Mouse (Mus musculus): Measurements from ENCODE around the gene Commd1. TPM values are rescaled to one million over a fixed set of nuclear protein-coding genes. Genes with fewer than 3 reads are reported as not detected.

The Commd1 gene
- polyA plus RNA-seq, 1 experiment from 2014 or later: 282 TPM

DNA sequence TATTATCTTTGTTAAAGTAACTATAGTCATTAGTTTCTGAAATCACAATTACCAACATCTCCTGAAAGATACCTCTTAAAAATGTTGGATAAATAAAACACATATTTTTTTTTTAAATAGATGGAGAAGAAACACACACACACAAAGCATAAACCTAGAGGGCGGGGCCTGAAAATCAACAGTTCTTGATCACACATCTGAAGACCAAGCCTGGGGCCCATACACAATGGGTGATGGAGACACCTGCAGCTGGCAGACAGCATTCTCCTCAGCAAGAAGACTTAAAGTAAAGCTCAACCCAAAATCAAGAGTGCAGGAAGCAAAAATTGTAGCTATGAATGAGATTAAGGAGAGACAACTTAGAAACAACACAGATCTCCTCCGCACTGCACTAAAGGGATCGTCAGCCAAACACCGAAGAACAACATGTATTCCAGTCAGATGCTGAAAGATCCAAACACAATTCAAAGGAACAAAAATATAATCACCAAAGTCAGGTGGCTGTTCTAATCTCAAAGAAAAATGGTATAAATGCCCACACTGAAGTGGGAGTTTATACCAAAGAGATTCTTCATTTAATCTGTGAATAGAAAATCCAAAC, 44.4 kb downstream of the Commd1 start:
- no peaks in the 10 kb centered on the region for H3K9me3 ChIP-seq (ENCODE audit: control insufficient read depth, low read length)
- no peaks in the 10 kb centered on the region for H3K4me1 ChIP-seq (replicated peaks; ENCODE audit: control insufficient read depth, insufficient read depth, low read length)
- WGBS: 98% methylated on average over 4 of the region's 4 CpGs
- H3K27me3 ChIP-seq (ENCODE audit: control insufficient read depth, insufficient read depth, low read length): no peaks in the 10 kb centered on the region
- ATAC-seq (ENCODE audit: low FRiP score) (no peak), DNase-seq (ENCODE audit: low spot score) (no peak)
- H3K36me3 ChIP-seq (replicated peaks; ENCODE audit: control insufficient read depth, insufficient read depth): no peaks in the 10 kb centered on the region
- H3K4me2 ChIP-seq (replicated peaks): no peak overlapping the region
- no peak overlapping the region for H3K4me3 ChIP-seq (replicated peaks; ENCODE audit: low read length)
- no peak overlapping the region for H3K27ac ChIP-seq
- H3K9ac ChIP-seq: no peak overlapping the region

DNA sequence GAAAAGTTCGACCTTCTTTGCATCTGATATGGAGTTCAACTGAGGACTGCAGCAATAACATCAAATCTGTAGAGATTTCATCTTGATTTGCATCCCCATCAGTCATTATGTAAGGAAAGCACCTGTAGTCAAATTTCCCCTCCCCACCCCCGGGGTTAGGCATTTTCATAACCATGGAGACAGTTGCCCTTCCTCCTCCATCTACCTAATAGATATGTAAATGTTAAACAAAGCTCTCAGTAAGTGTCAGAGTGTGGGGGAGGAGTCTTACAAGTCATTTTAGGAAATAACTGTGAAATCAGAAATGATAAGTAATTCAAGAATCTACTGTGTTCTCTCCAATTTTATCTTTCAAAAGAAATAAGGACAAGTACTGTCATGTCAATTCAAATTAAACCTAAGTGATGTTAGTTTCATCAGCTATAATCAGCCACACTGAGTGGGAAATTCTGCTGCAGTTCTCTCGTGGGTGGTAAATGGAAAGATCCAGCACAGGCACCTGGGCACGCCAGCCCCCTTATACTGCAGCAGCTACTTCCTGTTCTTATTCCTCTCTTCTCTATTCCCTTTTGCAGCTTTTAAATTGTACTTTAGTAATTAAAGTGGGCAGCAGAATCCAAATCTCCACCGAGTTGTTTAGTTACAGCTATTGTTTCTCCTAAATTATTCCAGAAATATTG, 45.6 kb downstream of the Commd1 start:
- DNase-seq (ENCODE audit: low spot score) (no peak), ATAC-seq (ENCODE audit: low FRiP score) (no peak)
- no peaks in the 10 kb centered on the region for H3K27me3 ChIP-seq (ENCODE audit: control insufficient read depth, insufficient read depth, low read length)
- no peak overlapping the region for H3K4me2 ChIP-seq (replicated peaks)
- no peak overlapping the region for H3K27ac ChIP-seq
- no peaks in the 10 kb centered on the region for H3K4me1 ChIP-seq (replicated peaks; ENCODE audit: control insufficient read depth, insufficient read depth, low read length)
- no peaks in the 10 kb centered on the region for H3K9me3 ChIP-seq (ENCODE audit: control insufficient read depth, low read length)
- no peak overlapping the region for H3K9ac ChIP-seq
- no peak overlapping the region for H3K4me3 ChIP-seq (replicated peaks; ENCODE audit: low read length)
- WGBS: 47% methylated on average over 5 of the region's 5 CpGs
- no peaks in the 10 kb centered on the region for H3K36me3 ChIP-seq (replicated peaks; ENCODE audit: control insufficient read depth, insufficient read depth)

DNA sequence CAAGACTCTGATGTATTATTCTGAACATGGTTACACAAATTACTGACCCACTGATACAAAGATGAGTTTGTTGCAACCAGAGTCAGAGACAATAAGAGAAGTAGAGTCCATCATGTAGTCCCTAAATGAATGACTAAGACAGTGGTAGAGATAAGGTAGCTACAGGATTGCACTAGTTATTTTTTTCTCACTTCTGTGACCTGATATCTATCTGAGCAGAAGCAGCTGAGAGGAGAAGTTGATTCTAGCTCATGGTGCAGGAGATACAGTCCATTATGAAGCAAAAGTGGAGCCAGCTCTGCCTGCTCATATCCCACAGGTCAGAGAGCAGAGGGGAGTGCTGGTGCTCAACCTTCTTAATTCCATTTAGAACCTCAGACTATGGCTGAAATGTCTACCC, 50.0 kb downstream of the Commd1 start:
- no peaks in the 10 kb centered on the region for H3K4me1 ChIP-seq (replicated peaks; ENCODE audit: control insufficient read depth, insufficient read depth, low read length)
- no peaks in the 10 kb centered on the region for H3K27me3 ChIP-seq (ENCODE audit: control insufficient read depth, insufficient read depth, low read length)
- no peak overlapping the region for H3K27ac ChIP-seq
- no peak for DNase-seq (ENCODE audit: low spot score)
- H3K4me3 ChIP-seq (replicated peaks; ENCODE audit: low read length): no peak overlapping the region
- H3K9ac ChIP-seq: no peak overlapping the region
- ATAC-seq (ENCODE audit: low FRiP score): no peak
- no peaks in the 10 kb centered on the region for H3K9me3 ChIP-seq (ENCODE audit: control insufficient read depth, low read length)
- no peaks in the 10 kb centered on the region for H3K36me3 ChIP-seq (replicated peaks; ENCODE audit: control insufficient read depth, insufficient read depth)
- H3K4me2 ChIP-seq (replicated peaks): no peak overlapping the region

DNA sequence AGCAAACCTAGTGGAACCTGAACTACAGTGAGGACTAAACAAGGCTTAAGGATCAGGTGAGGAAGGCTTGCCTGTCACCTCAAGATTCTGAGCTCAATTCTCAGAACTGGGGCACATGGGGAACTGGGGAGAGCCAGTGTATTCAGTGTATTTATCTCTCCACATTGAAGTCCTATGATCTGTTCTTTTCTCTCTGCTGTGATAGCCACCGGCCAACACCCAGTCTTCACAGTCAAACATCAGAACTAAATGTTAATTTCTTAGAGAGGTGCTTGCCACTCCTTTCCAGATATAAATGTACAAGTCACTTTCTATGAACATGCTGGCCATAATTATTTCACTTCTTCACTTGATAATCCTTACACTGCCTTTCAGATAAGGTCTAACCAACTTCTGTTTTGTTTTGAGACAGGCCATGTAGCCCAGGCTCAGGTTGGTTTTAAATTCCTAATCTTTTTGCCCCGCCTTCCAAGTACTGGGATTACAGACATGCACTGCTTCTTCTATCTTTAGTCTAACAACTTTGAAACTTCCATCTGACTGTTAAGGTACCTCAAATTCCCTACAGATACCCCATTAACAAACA, 50.8 kb downstream of the Commd1 start:
- Histone ChIP-seq H3K36me3 (replicated peaks; ENCODE audit: control insufficient read depth, insufficient read depth) (no peaks in the 10 kb centered on the region), H3K9me3 (ENCODE audit: control insufficient read depth, low read length) (no peaks in the 10 kb centered on the region), H3K27ac (no peak overlapping the region), H3K4me3 (replicated peaks; ENCODE audit: low read length) (no peak overlapping the region), H3K4me1 (replicated peaks; ENCODE audit: control insufficient read depth, insufficient read depth, low read length) (no peaks in the 10 kb centered on the region), H3K4me2 (replicated peaks) (no peak overlapping the region), H3K9ac (no peak overlapping the region), H3K27me3 (ENCODE audit: control insufficient read depth, insufficient read depth, low read length) (no peaks in the 10 kb centered on the region)
- ATAC-seq (ENCODE audit: low FRiP score): no peak
- DNase-seq (ENCODE audit: low spot score): no peak
- WGBS: 95% methylated on average over 2 of the region's 2 CpGs

DNA sequence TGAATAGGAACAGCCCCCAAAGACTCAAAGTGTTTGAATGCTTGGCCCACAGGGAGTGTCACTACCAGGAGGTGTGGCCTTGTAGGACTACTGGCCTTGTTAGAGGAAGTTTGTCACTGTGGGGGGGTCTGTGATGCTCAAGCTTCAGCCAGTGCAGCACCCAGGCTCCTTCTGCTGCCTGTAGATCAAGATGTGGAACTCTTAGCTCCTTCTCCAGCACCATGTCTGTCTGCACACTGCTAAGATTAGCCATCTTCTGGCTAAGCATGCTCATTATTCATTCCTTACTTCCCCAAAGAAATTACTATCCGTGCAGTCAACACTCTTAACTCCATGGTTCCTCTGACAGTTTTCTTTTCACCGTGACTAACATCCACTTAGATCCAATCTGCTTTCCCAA, 52.1 kb downstream of the Commd1 start:
- no peaks in the 10 kb centered on the region for H3K4me1 ChIP-seq (replicated peaks; ENCODE audit: control insufficient read depth, insufficient read depth, low read length)
- ATAC-seq (ENCODE audit: low FRiP score) (no peak), DNase-seq (ENCODE audit: low spot score) (no peak)
- no peaks in the 10 kb centered on the region for H3K27me3 ChIP-seq (ENCODE audit: control insufficient read depth, insufficient read depth, low read length)
- no peak overlapping the region for H3K27ac ChIP-seq
- H3K9me3 ChIP-seq (ENCODE audit: control insufficient read depth, low read length): no peaks in the 10 kb centered on the region
- H3K4me3 ChIP-seq (replicated peaks; ENCODE audit: low read length): no peak overlapping the region
- no peak overlapping the region for H3K9ac ChIP-seq
- 66% methylated on average over 2 of the region's 2 CpGs for WGBS
- H3K4me2 ChIP-seq (replicated peaks): no peak overlapping the region
- no peaks in the 10 kb centered on the region for H3K36me3 ChIP-seq (replicated peaks; ENCODE audit: control insufficient read depth, insufficient read depth)

DNA sequence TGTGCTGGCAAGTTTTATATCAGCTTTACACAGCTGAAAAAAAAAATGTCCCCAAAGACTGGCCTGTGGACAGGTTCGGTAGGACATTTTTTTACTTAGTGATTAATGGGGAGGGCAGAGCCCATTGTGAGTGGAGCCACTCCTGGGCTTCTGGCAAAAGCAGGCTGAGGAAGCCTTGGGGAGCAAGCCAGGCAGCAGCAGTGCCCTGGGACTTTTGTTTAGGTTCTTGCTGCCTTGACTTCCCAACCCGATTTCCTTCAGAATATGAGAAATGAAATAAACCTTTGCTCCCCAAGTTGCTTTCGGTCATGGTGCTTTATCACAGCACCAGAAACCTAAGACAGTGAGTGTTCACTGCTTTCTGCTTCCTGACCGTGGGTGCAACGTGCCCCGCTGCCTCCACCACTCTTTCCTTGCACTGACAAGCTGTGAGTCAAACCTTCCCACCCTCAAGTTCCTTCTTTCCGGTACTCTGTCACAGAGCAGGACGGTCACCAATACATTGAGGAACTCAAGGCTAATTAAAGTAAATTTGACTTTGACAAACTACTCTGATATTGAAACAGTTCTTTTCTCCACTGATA, 53.5 kb downstream of the Commd1 start:
- Histone ChIP-seq H3K9me3 (ENCODE audit: control insufficient read depth, low read length) (no peaks in the 10 kb centered on the region), H3K27me3 (ENCODE audit: control insufficient read depth, insufficient read depth, low read length) (no peaks in the 10 kb centered on the region), H3K4me3 (replicated peaks; ENCODE audit: low read length) (no peak overlapping the region), H3K36me3 (replicated peaks; ENCODE audit: control insufficient read depth, insufficient read depth) (no peaks in the 10 kb centered on the region), H3K4me1 (replicated peaks; ENCODE audit: control insufficient read depth, insufficient read depth, low read length) (no peaks in the 10 kb centered on the region), H3K27ac (no peak overlapping the region), H3K9ac (no peak overlapping the region), H3K4me2 (replicated peaks) (no peak overlapping the region)
- DNase-seq (ENCODE audit: low spot score) (no peak), ATAC-seq (ENCODE audit: low FRiP score) (no peak)
- WGBS: 85% methylated on average over 8 of the region's 8 CpGs

DNA sequence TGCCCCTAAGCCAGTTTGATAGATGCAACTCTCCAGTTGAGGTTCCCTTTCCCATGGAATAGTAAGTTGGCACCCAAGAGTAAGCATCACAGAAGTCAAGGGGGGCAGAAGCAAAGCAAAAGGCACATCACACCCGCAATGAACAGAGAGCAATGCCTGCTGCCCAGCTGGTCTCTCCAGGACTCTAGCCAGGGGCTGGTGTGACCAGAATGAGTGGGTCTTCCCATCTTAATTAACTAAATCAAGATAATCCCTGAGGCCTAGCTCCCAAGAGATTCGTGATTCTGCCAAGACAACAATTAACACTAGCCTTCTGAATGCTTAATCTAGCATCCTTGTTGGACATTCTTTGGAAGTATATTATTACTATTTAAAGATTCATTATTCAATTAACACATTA, 58.6 kb downstream of the Commd1 start:
- DNase-seq (ENCODE audit: low spot score) (no peak), ATAC-seq (ENCODE audit: low FRiP score) (no peak)
- H3K27me3 ChIP-seq (ENCODE audit: control insufficient read depth, insufficient read depth, low read length): no peaks in the 10 kb centered on the region
- H3K9me3 ChIP-seq (ENCODE audit: control insufficient read depth, low read length): no peaks in the 10 kb centered on the region
- no peak overlapping the region for H3K4me3 ChIP-seq (replicated peaks; ENCODE audit: low read length)
- no peaks in the 10 kb centered on the region for H3K4me1 ChIP-seq (replicated peaks; ENCODE audit: control insufficient read depth, insufficient read depth, low read length)
- H3K36me3 ChIP-seq (replicated peaks; ENCODE audit: control insufficient read depth, insufficient read depth): no peaks in the 10 kb centered on the region
- no peak overlapping the region for H3K4me2 ChIP-seq (replicated peaks)
- H3K9ac ChIP-seq: no peak overlapping the region
- 73% methylated on average over 2 of the region's 2 CpGs for whole genome bisulfite sequencing
- H3K27ac ChIP-seq: no peak overlapping the region

DNA sequence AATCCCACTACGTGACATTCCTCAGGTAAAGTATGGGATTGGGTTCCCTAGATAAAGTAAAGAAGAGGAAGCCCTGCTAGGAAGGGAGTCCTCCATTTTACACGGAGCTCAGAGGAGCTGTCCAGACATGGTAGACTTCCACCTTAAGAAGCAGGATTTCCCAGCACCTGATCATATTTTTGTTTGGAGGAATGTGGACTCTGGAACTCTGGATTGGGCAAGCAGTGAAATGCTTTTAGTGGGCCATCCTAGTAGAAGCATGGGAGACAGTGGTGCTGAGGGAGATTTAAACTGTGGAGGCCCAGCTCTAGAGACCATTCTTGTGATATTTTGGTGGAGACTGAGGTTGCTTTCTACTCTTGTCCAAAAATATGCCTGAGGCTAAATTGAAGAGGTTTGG, 59.6 kb downstream of the Commd1 start:
- Histone ChIP-seq H3K27me3 (ENCODE audit: control insufficient read depth, insufficient read depth, low read length) (no peaks in the 10 kb centered on the region), H3K9ac (no peak overlapping the region), H3K4me2 (replicated peaks) (no peak overlapping the region), H3K4me1 (replicated peaks; ENCODE audit: control insufficient read depth, insufficient read depth, low read length) (no peaks in the 10 kb centered on the region), H3K27ac (no peak overlapping the region), H3K9me3 (ENCODE audit: control insufficient read depth, low read length) (no peaks in the 10 kb centered on the region), H3K4me3 (replicated peaks; ENCODE audit: low read length) (no peak overlapping the region), H3K36me3 (replicated peaks; ENCODE audit: control insufficient read depth, insufficient read depth) (no peaks in the 10 kb centered on the region)
- ATAC-seq (ENCODE audit: low FRiP score): no peak
- 87% methylated on average over 2 of the region's 2 CpGs for WGBS
- DNase-seq (ENCODE audit: low spot score): no peak

DNA sequence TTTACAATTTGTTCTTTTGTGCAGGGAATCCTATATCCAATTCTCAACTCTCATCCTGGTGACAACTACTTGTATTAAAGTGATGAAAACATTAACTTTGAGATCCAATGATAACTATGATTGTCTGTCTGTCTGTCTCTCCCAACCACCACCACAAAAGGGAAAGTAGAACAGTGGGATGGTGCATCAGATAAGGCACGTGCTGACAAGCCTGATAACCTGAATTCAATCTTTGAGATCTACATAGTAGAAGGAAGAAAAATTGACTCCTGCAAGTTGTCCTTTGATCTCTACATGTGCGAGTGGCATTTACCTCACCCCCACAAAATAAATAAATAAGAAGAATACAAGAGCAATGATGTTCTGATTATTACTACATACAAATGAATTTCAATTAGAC, 62.8 kb downstream of the Commd1 start:
- Histone ChIP-seq H3K4me2 (replicated peaks) (no peak overlapping the region), H3K27ac (no peak overlapping the region), H3K9ac (no peak overlapping the region), H3K4me3 (replicated peaks; ENCODE audit: low read length) (no peak overlapping the region), H3K27me3 (ENCODE audit: control insufficient read depth, insufficient read depth, low read length) (no peaks in the 10 kb centered on the region), H3K36me3 (replicated peaks; ENCODE audit: control insufficient read depth, insufficient read depth) (no peaks in the 10 kb centered on the region), H3K4me1 (replicated peaks; ENCODE audit: control insufficient read depth, insufficient read depth, low read length) (no peaks in the 10 kb centered on the region), H3K9me3 (ENCODE audit: control insufficient read depth, low read length) (no peaks in the 10 kb centered on the region)
- 88% methylated on average over 2 of the region's 2 CpGs for WGBS
- ATAC-seq (ENCODE audit: low FRiP score) (no peak), DNase-seq (ENCODE audit: low spot score) (no peak)

Measured in hindbrain, embryonic 14.5 days (tissue).